Mouse (Mus musculus): ENCODE results near the gene Cst12. TPM values are rescaled to one million over a fixed set of nuclear protein-coding genes. Genes with fewer than 3 reads are reported as not detected.
"Not testable (repeated sequence)": the region's sequence is repeated elsewhere in the genome, so short reads cannot be mapped to it uniquely, and the experiment has no call there.

Gene Cst12
- not detected for total RNA-seq (2021)
- long read RNA-seq, experiment 1, result 0 reads
- long read RNA-seq, experiment 2, result 0 reads

DNA sequence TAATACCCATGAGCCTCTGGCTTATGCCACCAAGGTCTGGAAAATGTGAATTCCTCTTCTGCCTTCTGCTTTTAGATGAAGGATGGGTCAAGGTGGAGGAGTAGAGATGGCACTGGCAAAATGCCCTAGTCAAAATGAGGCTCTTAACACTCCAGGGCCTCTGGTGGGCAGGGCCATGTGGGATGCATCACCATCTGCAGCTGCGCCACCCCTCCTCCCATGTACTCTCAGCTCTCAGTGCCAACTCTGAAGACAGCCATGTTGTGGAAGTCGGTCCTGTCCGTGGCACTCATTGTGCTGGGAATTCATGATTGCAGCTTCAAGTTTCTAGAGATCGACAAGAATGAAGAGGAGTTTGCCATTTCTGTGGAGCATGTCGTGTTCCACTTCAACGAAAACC, at the start of gene Cst12:
TSS of gene Cst12 (plus strand) at position 220 of the 400 bp plus-strand sequence.
- DNase-seq, result no peak

DNA sequence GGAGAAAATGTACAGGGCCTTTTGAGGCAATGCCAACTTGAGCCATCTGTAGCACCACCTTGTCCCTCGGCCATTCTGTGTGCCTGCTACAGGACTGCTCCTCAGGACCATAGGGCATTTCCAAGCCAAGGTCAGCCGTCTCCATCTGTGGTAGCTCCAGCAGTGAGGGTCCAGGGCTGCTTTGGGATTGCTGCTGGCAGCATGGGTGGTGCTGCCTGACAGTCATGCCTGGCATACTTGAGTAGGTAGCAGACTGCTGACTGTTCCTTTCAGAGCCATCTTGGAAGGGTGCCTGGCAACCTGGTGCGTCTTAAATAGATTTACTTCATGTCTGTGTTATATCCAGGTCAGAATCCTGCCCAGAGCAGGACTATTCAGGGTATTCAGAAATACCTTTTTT, 46.2 kb upstream of the Cst12 start:
- peak; percentile 50 for DNase-seq

DNA sequence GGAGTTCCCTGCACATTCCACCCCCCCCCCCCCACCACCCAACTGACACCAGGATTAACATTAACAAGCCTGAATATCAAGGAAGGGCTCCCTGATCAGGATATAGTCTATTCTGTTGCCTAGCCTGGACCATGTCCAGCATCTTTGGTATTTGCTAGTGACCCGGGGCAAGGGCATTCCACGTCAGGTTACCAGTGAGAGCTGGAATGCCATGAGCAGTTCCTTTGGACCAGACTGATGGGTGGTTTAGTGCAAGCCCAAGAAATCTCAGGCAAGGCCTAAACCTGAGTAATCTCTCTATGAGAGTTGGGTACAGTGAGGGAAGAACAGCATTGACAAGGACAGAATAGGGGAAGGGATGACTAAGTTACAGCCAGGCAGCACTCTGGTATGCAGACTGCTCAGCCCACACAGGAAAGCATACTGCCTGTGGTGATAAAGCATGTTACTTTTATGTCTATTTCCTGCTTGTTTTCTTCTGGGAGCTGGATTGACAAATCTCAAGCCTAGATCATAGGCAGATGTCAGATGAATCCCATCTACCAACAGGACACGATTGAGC, 45.2 kb upstream of the Cst12 start:
- DNase-seq, result no peak

DNA sequence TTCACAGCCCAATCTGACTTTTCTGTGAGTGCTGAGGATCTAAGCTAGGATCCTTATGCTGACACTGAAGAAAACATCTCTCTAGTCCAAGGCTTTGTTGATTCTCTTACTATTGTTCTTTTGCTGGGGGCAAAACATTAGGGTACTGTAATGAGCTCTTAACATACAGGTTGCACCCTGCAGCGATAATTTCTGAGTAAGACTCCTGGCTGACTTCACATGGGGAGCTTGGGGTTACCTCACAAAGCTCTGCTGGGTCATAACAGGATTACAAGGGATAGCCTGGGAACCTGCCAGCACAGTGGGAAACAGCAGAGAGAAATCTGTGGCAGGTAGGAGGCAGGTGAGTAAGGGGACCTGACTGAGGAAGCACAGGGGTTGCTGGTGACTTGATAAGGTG, 39.1 kb upstream of the Cst12 start, which contains the start of gene Cstl1:
TSS of gene Cstl1 (plus strand) at position 301 of the 400 bp plus-strand sequence.
- no peak for DNase-seq

DNA sequence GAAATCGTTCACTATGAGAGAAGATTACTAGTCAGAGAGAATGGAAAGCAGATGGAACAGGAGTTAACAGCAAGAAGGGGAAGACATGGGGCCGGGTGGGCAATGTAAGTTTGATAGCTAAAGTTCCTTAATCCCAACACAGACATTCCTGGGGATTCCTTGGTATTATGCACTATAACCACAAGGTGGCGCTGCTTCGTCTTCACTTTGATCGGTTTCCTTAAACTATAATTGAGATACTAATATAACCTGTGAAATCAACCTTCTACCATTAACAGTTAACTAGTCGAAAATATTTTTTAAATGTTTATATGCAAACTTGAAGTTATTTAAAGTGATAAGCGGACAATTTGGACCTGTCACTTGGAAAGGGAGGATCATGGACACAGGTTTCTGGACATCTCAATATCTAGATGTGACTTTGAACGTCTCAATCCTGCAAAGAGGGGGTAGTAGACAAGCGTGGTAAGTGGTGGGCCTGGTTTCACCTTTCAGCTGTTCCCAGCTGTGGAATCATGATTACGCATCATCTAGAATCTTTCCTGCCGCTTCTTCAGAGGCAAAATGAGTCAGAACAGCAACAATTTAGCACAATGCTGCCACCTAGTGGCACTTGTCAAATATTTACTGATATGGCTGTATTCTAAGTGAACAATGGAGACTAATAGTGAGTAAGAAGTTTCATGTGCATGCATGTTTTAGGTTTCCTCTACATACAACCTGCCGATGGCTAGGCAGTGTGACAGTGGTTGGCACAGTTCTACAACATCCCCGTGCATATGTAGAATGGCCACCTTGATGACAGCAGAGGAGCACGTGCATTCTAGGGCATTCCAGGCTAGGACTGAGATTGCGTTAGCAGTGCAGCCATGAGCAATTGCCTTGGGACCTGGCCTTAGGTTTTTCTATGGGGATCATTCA, 37.0 kb upstream of the Cst12 start:
- peak; percentile 13 for DNase-seq

DNA sequence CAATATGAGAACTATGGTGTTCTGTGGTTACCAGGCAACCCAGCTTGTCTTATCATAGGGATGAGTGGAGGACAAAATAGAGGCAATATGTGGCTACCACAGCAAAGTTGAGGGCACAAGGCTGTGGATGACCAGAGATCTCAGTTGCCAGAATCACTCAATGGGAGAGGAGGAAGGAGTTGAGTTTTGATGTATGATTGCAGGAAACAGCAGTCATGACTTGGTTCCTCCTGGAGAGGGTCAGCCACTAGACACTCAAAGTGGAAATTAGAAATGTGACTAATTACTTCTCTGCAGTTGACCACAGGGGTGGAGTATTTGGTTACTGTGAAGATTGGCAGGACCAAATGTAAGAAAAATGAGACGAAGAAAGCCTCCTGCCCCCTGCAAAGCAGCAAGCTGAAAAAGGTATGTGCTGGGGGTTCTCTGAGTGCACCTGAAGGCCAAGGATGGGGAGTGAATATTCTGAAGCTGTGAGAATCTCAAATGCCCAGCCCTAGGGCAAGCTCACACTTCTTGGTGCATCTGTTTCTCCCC, 34.8 kb upstream of the Cst12 start:
- DNase-seq, result no peak

DNA sequence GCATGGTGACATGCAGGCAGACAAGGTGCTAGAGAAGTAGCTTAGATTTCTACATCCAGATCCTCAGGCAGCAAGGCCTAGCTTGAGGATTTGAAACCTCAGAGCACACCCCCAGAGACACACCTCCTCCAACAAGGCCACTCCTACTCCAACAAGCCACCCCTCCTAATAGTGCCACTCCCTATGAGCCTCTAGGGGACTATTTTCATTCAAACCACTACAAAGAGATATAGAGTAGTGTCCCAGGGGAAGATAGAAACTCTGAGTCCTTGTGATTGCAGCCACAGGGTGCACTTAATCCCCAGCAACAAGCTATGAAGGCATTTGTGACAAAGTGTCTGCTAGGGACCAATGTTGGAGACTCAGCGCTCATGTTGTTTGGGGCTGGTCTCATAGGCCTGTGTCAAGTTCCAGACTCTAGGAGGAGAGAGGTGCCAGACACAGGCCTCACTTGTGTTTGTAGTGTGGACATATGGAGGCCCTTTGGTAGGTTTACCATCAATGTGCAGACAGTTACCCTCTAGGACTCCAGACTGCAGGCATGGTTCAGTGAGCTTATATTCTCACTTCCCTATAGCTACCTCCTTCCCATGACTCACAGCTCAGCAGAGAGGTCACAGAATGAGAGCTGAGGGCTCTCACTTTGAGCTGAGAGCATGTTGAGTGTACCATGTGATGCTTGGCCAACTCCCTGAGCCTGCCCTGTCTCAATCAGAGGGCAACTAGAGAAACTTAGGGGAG, 25.3 kb upstream of the Cst12 start:
- no peak for DNase-seq

DNA sequence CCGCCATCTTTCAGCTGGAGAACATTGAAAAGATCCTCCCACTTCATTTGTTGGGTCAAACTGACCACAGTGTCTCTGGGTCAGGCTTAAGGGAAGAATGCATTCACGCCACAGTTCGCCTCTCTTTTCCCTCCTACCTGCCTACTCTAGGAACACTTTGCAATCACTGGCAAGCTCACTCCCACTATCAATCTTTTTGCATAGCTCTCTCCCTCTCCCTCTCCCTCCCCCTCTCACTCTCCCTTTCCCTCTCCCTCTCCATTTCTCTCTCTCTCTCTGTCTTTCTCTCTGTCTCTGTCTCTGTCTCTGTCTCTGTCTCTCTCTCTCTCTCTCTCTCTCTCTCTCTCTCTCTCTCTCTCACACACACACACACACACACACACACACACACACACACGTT, 17.8 kb upstream of the Cst12 start, which contains the start of gene Cst11:
TSS of gene Cst11 (minus strand) at position 101 of the 400 bp plus-strand sequence.
- DNase-seq, result not testable (repeated sequence)

DNA sequence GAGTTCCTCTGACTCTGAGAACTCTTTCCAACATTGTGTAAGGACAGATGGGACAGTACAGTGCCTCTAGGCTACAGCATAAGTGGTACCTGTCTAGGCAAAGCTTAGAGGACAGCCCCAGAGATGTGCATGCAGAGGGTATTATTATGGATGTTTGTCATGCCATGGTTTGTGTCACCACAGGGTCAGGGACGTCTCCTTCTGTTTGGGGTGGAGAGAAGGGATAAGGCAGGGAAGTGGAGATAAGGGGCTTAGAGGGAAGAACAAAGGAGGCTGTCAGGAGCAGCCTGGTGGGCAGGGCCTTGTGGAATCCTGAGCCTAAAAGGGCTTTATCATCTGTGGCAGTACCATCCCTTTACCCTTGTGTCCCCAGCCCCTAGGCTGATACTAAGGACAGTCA, 7.5 kb upstream of the Cst12 start, which contains the start of gene 8030411F24Rik:
TSS of gene 8030411F24Rik (plus strand) at position 301 of the 400 bp plus-strand sequence.
- no peak for DNase-seq

DNA sequence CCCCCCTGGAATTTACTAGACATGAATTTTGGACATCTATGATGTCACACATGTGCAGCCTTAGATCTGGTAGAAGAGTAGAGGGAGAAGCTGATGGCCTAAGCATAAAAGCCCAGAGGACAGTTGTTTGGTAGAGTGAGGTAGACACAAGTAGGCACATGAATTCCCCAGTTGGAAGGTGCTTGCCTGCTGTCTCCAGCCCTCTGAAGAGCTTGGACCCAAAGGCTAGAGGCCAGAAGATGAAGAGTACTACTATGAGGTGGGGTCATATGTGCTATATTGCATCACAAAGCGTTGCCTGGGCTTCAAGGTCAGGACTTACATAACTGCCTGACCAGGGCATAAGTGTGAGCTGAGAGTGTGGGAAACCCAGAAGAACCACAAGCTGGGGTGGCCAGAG, 9.3 kb downstream of the Cst12 start, which contains the start of gene Cst8:
TSS of gene Cst8 (plus strand) at position 301 of the 400 bp plus-strand sequence.
- DNase-seq, result no peak

DNA sequence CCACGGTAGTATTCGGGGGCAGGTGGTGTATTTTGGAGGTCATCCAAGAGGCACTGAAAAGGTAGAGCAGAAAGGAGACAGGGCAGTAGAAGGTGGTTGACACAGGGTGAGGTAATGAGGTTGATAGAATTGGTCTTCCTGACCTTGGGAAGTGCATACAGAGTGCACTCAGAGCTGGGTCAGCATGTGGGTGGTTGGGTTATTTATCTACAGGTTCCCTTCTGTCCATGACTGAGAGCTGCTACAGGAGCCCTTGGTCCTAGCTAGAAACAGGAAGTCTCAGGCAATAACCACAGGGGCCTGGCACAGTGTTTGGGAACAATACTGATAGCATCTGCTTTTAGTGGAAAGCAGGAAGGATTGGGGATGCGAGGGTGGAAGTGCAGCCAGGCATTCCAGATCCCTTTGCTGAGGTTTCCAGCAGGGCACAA, 12.3 kb downstream of the Cst12 start:
- DNase-seq, result no peak

DNA sequence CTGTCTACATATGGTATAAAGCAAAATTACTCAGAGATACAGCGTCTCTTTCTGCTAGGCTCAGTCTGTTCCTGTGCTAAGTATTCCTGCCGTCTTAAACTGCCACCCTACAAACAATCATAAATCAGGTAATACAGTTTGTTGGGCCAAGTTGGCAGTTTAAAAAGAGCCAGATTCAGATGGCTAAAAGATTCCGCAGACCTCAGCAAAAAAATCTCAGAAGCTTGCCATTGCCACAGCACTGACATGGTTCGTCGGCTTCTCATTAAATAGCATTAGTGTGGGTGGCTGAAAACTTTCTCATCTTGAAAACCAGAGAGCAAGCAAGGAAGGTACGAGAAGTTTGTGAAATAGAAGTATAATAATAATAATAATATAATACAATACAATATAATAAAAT, 17.5 kb downstream of the Cst12 start:
- no peak for DNase-seq

DNA sequence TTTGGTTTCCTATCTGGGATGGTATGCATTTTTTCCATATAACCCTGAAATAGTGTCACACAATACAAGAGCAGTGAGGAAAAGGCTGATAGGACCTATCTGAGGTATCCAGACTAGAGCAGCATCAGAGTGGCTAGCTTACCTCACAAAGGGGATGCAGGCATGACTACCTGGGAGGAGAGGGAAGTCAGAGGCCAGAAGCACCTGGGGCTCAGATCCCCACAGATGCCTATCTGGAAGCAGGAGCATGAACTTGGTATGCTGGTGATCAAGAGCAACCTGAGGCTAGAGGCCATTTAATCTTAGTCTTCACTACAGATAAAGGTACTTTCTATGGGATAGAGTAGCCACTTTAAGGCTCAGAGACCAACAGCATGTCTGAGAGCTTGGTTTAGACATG, 30.7 kb downstream of the Cst12 start, which contains the start of gene Cst13:
TSS of gene Cst13 (plus strand) at position 173 of the 400 bp plus-strand sequence.
- no peak for DNase-seq

DNA sequence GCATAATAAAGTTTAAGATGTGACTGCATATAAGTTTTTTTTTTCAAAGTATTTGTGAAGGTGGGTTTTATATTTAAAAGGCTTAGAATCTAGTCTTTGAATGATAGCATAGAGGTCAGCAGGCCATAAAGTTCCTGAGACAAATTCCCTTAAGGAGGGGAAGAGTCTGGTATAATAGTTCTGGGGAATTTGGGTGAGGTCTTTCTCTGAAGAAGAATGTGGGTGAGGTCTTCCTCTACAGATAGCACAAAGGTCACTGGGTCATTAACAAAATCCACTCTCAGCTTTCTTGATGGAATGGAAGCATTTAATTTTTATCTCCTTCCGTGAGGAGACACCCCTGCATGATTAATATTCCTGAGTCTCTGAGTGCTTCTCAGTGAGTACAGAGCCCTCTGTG, 36.8 kb downstream of the Cst12 start:
- DNase-seq, result no peak

DNA sequence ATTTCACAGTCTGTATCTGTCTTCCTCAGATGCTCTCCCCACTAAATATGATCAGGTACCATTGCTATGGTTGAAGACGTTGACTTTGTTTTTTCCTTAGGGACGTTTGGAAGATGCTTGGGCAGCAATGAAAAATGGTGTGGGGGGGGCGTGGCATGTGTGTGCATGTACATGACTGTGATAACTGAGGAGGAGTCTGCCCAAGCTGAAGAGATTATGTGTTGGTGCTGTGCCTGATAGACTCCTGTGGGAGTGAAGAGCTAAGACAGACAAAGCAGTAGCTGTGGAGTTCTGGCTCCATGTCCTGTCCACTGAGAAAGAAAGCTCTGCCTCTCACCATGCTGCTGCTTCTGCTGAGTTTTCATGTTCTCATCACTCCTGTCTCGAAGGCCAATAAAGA, 45.8 kb downstream of the Cst12 start, which contains the start of gene Cst9:
TSS of gene Cst9 (plus strand) at position 236 of the 400 bp plus-strand sequence.
- no peak for DNase-seq

DNA sequence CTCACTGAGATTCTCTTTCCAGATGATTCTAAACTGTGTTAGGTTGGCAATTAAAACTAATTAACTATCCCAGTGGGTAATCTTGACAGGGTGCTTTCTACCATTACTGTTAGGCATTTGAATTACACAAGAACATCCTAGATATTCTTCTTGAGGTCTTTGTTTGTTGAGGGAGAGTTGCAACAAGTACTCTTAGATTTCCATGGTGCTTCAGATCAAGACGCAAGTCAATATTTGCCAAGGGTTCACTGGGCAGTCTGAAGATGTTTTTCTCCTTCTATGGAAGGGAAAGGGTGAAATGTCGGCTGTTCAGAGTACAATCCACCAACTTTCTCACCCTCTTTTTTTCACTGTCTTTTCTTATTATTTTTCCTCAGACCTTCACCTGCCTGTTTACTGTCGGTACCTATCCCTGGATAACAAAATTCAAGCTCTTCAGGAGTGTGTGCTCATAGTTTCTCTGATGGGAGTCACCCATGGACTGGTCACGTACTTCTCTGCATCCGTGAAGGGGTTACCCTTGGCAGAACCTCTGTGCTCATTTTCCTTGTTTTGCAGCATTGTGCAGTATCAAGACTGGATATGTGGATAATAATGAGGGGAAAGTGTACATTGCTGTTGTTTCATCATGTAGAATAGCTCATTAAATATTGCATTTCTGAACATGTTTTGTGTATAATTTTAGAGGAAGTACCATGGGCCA, 49.1 kb downstream of the Cst12 start:
- DNase-seq, result no peak

DNA sequence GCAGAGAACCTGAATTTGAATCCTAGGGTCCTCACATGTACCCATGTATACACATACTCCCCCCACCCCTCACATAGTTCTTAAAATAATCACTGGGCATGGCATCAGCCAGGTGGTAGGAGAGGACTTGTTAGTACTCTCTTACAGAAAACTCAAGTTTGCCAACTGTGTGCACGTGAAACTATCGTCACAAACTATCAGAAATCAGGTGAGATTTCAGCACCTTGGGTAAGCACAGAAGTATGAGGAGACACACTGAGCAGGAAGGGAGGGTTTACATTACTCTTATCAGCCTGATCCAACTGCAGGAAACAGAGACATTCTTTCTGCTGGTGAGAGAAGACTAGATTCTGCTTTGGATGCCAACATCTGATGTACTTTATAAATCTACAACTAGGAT, 50.1 kb downstream of the Cst12 start:
- DNase-seq, result no peak
